Mouse (Mus musculus): ENCODE data around the gene Mrpl44. TPM values are rescaled to one million over a fixed set of nuclear protein-coding genes. Genes with fewer than 3 reads are reported as not detected.

Mrpl44 gene
- polyA plus RNA-seq, 1 experiment from 2014 or later, result 22.2 TPM

- H3K9ac ChIP-seq (replicated peaks), result no peak overlapping the region
- no peak overlapping the region for H3K4me2 ChIP-seq (ENCODE audit: low read depth, low read length)
- no peak for ATAC-seq
- TF ChIP-seq EP300 (IDR thresholded peaks at IDR 0.05; ENCODE audit: low read depth) (no peak), CTCF (IDR thresholded peaks at IDR 0.05; ENCODE audit: low read depth) (no peak)
- no peak overlapping the region for H3K27ac ChIP-seq (ENCODE audit: low read depth)
- no peaks in the 10 kb centered on the region for H3K27me3 ChIP-seq (ENCODE audit: insufficient read depth, low read length)
- H3K9me3 ChIP-seq (ENCODE audit: low read length), result no peaks in the 10 kb centered on the region
- H3K4me3 ChIP-seq (ENCODE audit: low read depth, low read length), result no peak overlapping the region
- H3K4me1 ChIP-seq (ENCODE audit: insufficient read depth), result peaks cover 28% of the 10 kb centered on the region
- DNase-seq, result no peak
- no peaks in the 10 kb centered on the region for H3K36me3 ChIP-seq (replicated peaks; ENCODE audit: insufficient read depth, low read length)
- 71% methylated on average over 3 of the region's 3 CpGs for WGBS (ENCODE audit: insufficient replicate concordance)
Observed at GRCm38 (mm10) chr1:79754936-79755335, 20.9 kb upstream of the Mrpl44 start.

- ATAC-seq, result no peak
- 37% methylated on average over 2 of the region's 2 CpGs for WGBS (ENCODE audit: insufficient replicate concordance)
- no peaks in the 10 kb centered on the region for H3K27me3 ChIP-seq (ENCODE audit: insufficient read depth, low read length)
- no peak overlapping the region for H3K4me2 ChIP-seq (ENCODE audit: low read depth, low read length)
- no peak overlapping the region for H3K27ac ChIP-seq (ENCODE audit: low read depth)
- H3K9me3 ChIP-seq (ENCODE audit: low read length), result no peaks in the 10 kb centered on the region
- DNase-seq, result no peak
- H3K4me1 ChIP-seq (ENCODE audit: insufficient read depth), result peaks cover 30% of the 10 kb centered on the region
- no peak overlapping the region for H3K9ac ChIP-seq (replicated peaks)
- no peaks in the 10 kb centered on the region for H3K36me3 ChIP-seq (replicated peaks; ENCODE audit: insufficient read depth, low read length)
- H3K4me3 ChIP-seq (ENCODE audit: low read depth, low read length), result no peak overlapping the region
- TF ChIP-seq CTCF (IDR thresholded peaks at IDR 0.05; ENCODE audit: low read depth), result no peak
- no peak for TF ChIP-seq EP300 (IDR thresholded peaks at IDR 0.05; ENCODE audit: low read depth)
Observed at GRCm38 (mm10) chr1:79755376-79755775, 20.4 kb upstream of the Mrpl44 start.

GRCm38 (mm10) chr1:79756417-79756816 is 19.4 kb upstream of the Mrpl44 start:
- Histone ChIP-seq H3K4me2 (ENCODE audit: low read depth, low read length) (no peak overlapping the region), H3K9ac (replicated peaks) (no peak overlapping the region), H3K9me3 (ENCODE audit: low read length) (no peaks in the 10 kb centered on the region), H3K4me1 (ENCODE audit: insufficient read depth) (peaks cover 31% of the 10 kb centered on the region), H3K27me3 (ENCODE audit: insufficient read depth, low read length) (no peaks in the 10 kb centered on the region), H3K27ac (ENCODE audit: low read depth) (no peak overlapping the region), H3K4me3 (ENCODE audit: low read depth, low read length) (no peak overlapping the region), H3K36me3 (replicated peaks; ENCODE audit: insufficient read depth, low read length) (no peaks in the 10 kb centered on the region)
- DNase-seq (no peak), ATAC-seq (no peak)
- WGBS (ENCODE audit: insufficient replicate concordance), result 75% methylated on average over 5 of the region's 5 CpGs
- TF ChIP-seq EP300 (IDR thresholded peaks at IDR 0.05; ENCODE audit: low read depth), result no peak

GRCm38 (mm10) chr1:79757161-79757560 is 18.7 kb upstream of the Mrpl44 start:
- Histone ChIP-seq H3K4me1 (ENCODE audit: insufficient read depth) (peaks cover 28% of the 10 kb centered on the region), H3K9ac (replicated peaks) (no peak overlapping the region), H3K4me2 (ENCODE audit: low read depth, low read length) (no peak overlapping the region), H3K9me3 (ENCODE audit: low read length) (no peaks in the 10 kb centered on the region), H3K4me3 (ENCODE audit: low read depth, low read length) (no peak overlapping the region), H3K27ac (ENCODE audit: low read depth) (no peak overlapping the region), H3K36me3 (replicated peaks; ENCODE audit: insufficient read depth, low read length) (no peaks in the 10 kb centered on the region), H3K27me3 (ENCODE audit: insufficient read depth, low read length) (no peaks in the 10 kb centered on the region)
- WGBS (ENCODE audit: insufficient replicate concordance), result 64% methylated on average over 7 of the region's 7 CpGs
- DNase-seq, result no peak
- TF ChIP-seq CTCF (IDR thresholded peaks at IDR 0.05; ENCODE audit: low read depth) (no peak), EP300 (IDR thresholded peaks at IDR 0.05; ENCODE audit: low read depth) (no peak)
- no peak for ATAC-seq

- 50% methylated on average over 4 of the region's 4 CpGs for WGBS (ENCODE audit: insufficient replicate concordance)
- H3K9me3 ChIP-seq (ENCODE audit: low read length), result no peaks in the 10 kb centered on the region
- TF ChIP-seq CTCF (IDR thresholded peaks at IDR 0.05; ENCODE audit: low read depth) (no peak), EP300 (IDR thresholded peaks at IDR 0.05; ENCODE audit: low read depth) (no peak)
Observed at GRCm38 (mm10) chr1:79757597-79757996, 18.2 kb upstream of the Mrpl44 start.

GRCm38 (mm10) chr1:79759006-79759405 is 16.8 kb upstream of the Mrpl44 start:
- H3K9ac ChIP-seq (replicated peaks), result no peak overlapping the region
- no peaks in the 10 kb centered on the region for H3K27me3 ChIP-seq (ENCODE audit: insufficient read depth, low read length)
- H3K4me1 ChIP-seq (ENCODE audit: insufficient read depth), result peaks cover 24% of the 10 kb centered on the region
- no peak overlapping the region for H3K4me2 ChIP-seq (ENCODE audit: low read depth, low read length)
- ATAC-seq (no peak), DNase-seq (no peak)
- no peaks in the 10 kb centered on the region for H3K9me3 ChIP-seq (ENCODE audit: low read length)
- TF ChIP-seq EP300 (IDR thresholded peaks at IDR 0.05; ENCODE audit: low read depth) (no peak), CTCF (IDR thresholded peaks at IDR 0.05; ENCODE audit: low read depth) (no peak)
- H3K4me3 ChIP-seq (ENCODE audit: low read depth, low read length), result no peak overlapping the region
- no peaks in the 10 kb centered on the region for H3K36me3 ChIP-seq (replicated peaks; ENCODE audit: insufficient read depth, low read length)
- WGBS (ENCODE audit: insufficient replicate concordance), result 73% methylated on average over 2 of the region's 2 CpGs
- no peak overlapping the region for H3K27ac ChIP-seq (ENCODE audit: low read depth)

More at GRCm38 (mm10) chr1:79757597-79757996, 18.2 kb upstream of the Mrpl44 start:
- Histone ChIP-seq H3K36me3 (replicated peaks; ENCODE audit: insufficient read depth, low read length) (no peaks in the 10 kb centered on the region), H3K4me1 (ENCODE audit: insufficient read depth) (peaks cover 28% of the 10 kb centered on the region), H3K4me3 (ENCODE audit: low read depth, low read length) (no peak overlapping the region), H3K4me2 (ENCODE audit: low read depth, low read length) (no peak overlapping the region), H3K27me3 (ENCODE audit: insufficient read depth, low read length) (no peaks in the 10 kb centered on the region), H3K27ac (ENCODE audit: low read depth) (no peak overlapping the region), H3K9ac (replicated peaks) (no peak overlapping the region)
- DNase-seq, result no peak
- ATAC-seq, result no peak

GRCm38 (mm10) chr1:79759436-79759972 is 16.3 kb upstream of the Mrpl44 start:
- no peak for ATAC-seq
- Histone ChIP-seq H3K4me3 (ENCODE audit: low read depth, low read length) (no peak overlapping the region), H3K36me3 (replicated peaks; ENCODE audit: insufficient read depth, low read length) (no peaks in the 10 kb centered on the region), H3K9me3 (ENCODE audit: low read length) (no peaks in the 10 kb centered on the region), H3K4me2 (ENCODE audit: low read depth, low read length) (peak overlapping the region; percentile 95), H3K9ac (replicated peaks) (no peak overlapping the region), H3K27ac (ENCODE audit: low read depth) (no peak overlapping the region), H3K27me3 (ENCODE audit: insufficient read depth, low read length) (no peaks in the 10 kb centered on the region), H3K4me1 (ENCODE audit: insufficient read depth) (peaks cover 24% of the 10 kb centered on the region)
- DNase-seq, result no peak
- TF ChIP-seq EP300 (IDR thresholded peaks at IDR 0.05; ENCODE audit: low read depth) (no peak), CTCF (IDR thresholded peaks at IDR 0.05; ENCODE audit: low read depth) (no peak)
- 73% methylated on average over 5 of the region's 5 CpGs for WGBS (ENCODE audit: insufficient replicate concordance)

Data from liver, postnatal 0 days (tissue).